Mouse (Mus musculus) cerebellum, adult 9-10 months (tissue): ENCODE measurements around the gene Iqgap2.

Source experiments
- DNase-seq: peaks from one replicate; pipeline ENCODE4 v3.0.0; 2022

The Iqgap2 gene

GRCm38 (mm10) chr13:95643740-95644139 lies 248.0 kb downstream of the Iqgap2 start:
- no peak for DNase-seq

GRCm38 (mm10) chr13:95641061-95641986 lies 250.4 kb downstream of the Iqgap2 start:
- DNase-seq = no peak

- DNase-seq = no peak
These were observed 251.3 kb downstream of the Iqgap2 start for GRCm38 (mm10) chr13:95640408-95640807.

GRCm38 (mm10) chr13:95639336-95640116 lies 252.2 kb downstream of the Iqgap2 start:
- no peak for DNase-seq

GRCm38 (mm10) chr13:95638894-95639293 lies 252.8 kb downstream of the Iqgap2 start:
- DNase-seq = no peak

- DNase-seq = no peak
These were observed 254.0 kb downstream of the Iqgap2 start for GRCm38 (mm10) chr13:95637737-95638136.

- no peak for DNase-seq
These were observed 256.4 kb downstream of the Iqgap2 start for GRCm38 (mm10) chr13:95635301-95635700.

GRCm38 (mm10) chr13:95634451-95634850 lies 257.3 kb downstream of the Iqgap2 start:
- no peak for DNase-seq

GRCm38 (mm10) chr13:95633384-95633783 lies 258.3 kb downstream of the Iqgap2 start:
- DNase-seq = no peak

- no peak for DNase-seq
These were observed 259.6 kb downstream of the Iqgap2 start for GRCm38 (mm10) chr13:95632144-95632543.

- no peak for DNase-seq
These were observed 261.0 kb downstream of the Iqgap2 start for GRCm38 (mm10) chr13:95630747-95631146.

GRCm38 (mm10) chr13:95629751-95630150 lies 262.0 kb downstream of the Iqgap2 start:
- no peak for DNase-seq

- DNase-seq = no peak
These were observed 265.0 kb downstream of the Iqgap2 start for GRCm38 (mm10) chr13:95626696-95627095.

- no peak for DNase-seq
These were observed 268.7 kb downstream of the Iqgap2 start for GRCm38 (mm10) chr13:95623042-95623441.

- no peak for DNase-seq
These were observed 270.2 kb downstream of the Iqgap2 start for GRCm38 (mm10) chr13:95621563-95621962.

GRCm38 (mm10) chr13:95618859-95619258 lies 272.9 kb downstream of the Iqgap2 start:
- DNase-seq = no peak

GRCm38 (mm10) chr13:95618309-95618712 lies 273.4 kb downstream of the Iqgap2 start, which contains the start of gene F2r:
TSS of gene F2r (minus strand) at chr13:95618487.
- DNase-seq = no peak

GRCm38 (mm10) chr13:95617671-95618171 lies 274.0 kb downstream of the Iqgap2 start:
- no peak for DNase-seq

- DNase-seq = no peak
These were observed 274.5 kb downstream of the Iqgap2 start for GRCm38 (mm10) chr13:95617082-95617670.

GRCm38 (mm10) chr13:95616512-95616911 lies 275.2 kb downstream of the Iqgap2 start:
- DNase-seq = no peak

GRCm38 (mm10) chr13:95614757-95615156 lies 277.0 kb downstream of the Iqgap2 start:
- DNase-seq = no peak

- DNase-seq = no peak
These were observed 279.5 kb downstream of the Iqgap2 start for GRCm38 (mm10) chr13:95612243-95612642.

- DNase-seq = no peak
These were observed 280.0 kb downstream of the Iqgap2 start for GRCm38 (mm10) chr13:95611752-95612151.
